Mouse (Mus musculus) heart, adult 2 months (tissue): ENCODE data around the gene Top2a.

Experiments used
- CTCF ChIP-seq: fragments of 200-600 bp; IDR thresholded peaks from 2 replicates; pipeline ENCODE4 v1.8.1; 2022; ENCODE audit warnings: antibody characterized with exemption, mild to moderate bottlenecking, moderate library complexity
- EP300 ChIP-seq: fragments of 200-500 bp; IDR thresholded peaks from 2 replicates; pipeline ENCODE4 v1.6.1; 2011; ENCODE audit warnings: low read depth, low read length, control low read depth; ENCODE audit not compliant: insufficient read depth
- POLR2A ChIP-seq: fragments of 200-500 bp; IDR thresholded peaks from 2 replicates; pipeline ENCODE4 v1.6.1; 2011; ENCODE audit warnings: mild to moderate bottlenecking, low read depth, low read length, control low read depth; ENCODE audit not compliant: insufficient read depth

DNA sequence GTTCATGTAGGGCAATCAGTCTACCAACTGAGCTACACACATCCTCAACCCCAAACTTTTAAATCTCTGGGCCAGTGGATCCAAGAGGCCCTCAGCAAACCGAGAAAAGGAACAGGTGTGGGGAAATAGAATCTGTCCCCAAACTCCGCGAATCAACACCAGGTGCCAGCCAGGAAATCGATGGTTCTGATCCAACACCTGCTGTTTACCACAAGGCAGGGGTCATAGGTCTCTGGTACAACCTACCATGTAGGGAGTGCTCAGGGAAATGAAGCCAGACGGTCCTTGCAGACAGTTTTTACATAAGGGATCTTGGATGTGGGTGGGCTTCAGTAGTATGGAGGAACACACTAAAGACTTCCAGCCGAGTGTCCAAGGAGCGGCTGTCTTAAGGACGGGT, 43.6 kb upstream of the Top2a start:
- TF ChIP-seq EP300 (no peak), POLR2A (no peak), CTCF (no peak)
